Mouse (Mus musculus) small intestine, adult 2 months (tissue): ENCODE measurements around the gene Hfe2. TPM values are rescaled to one million over a fixed set of nuclear protein-coding genes. Genes with fewer than 3 reads are reported as not detected.
"Not testable (repeated sequence)": the region's sequence is repeated elsewhere in the genome, so short reads cannot be mapped to it uniquely, and the experiment has no call there.

Source experiments
- H3K27ac ChIP-seq: fragments of 200-500 bp; 2 replicates; pipeline ENCODE4 v1.5.1; 2012; ENCODE audit warnings: low read depth, low read length, control low read depth, inconsistent platforms; ENCODE audit not compliant: insufficient read depth
- H3K27me3 ChIP-seq: fragments of 200-500 bp; 2 replicates; pipeline ENCODE4 v1.6.1; 2012; ENCODE audit warnings: mild to moderate bottlenecking, moderate library complexity, low read length, inconsistent platforms; ENCODE audit not compliant: control insufficient read depth, insufficient read depth
- H3K36me3 ChIP-seq: fragments of 200-500 bp; 2 replicates; pipeline ENCODE4 v1.6.1; 2012; ENCODE audit warnings: mild to moderate bottlenecking, low read length, control low read depth, inconsistent platforms; ENCODE audit not compliant: control insufficient read depth, insufficient read depth
- H3K4me1 ChIP-seq: fragments of 200-500 bp; 2 replicates; pipeline ENCODE4 v1.6.1; 2012; ENCODE audit warnings: low read length, inconsistent platforms, mixed read lengths; ENCODE audit not compliant: control insufficient read depth, insufficient read depth, insufficient read length
- H3K4me3 ChIP-seq: fragments of 200-500 bp; 2 replicates; pipeline ENCODE4 v1.5.1; 2012; ENCODE audit warnings: low read depth, mild to moderate bottlenecking, control low read depth, inconsistent platforms, low read length, moderate library complexity
- CTCF ChIP-seq: fragments of 200-500 bp; IDR thresholded peaks from 2 replicates; pipeline ENCODE4 v1.5.1; 2012; ENCODE audit warnings: low read depth, mild to moderate bottlenecking, control low read depth, inconsistent platforms, low read length, moderate library complexity, mixed read lengths; ENCODE audit not compliant: insufficient replicate concordance, insufficient read length; ENCODE audit errors: extremely low read depth
- POLR2A ChIP-seq: fragments of 200-500 bp; IDR thresholded peaks from 2 replicates; pipeline ENCODE4 v1.6.1; 2012; ENCODE audit warnings: low read depth, mild to moderate bottlenecking, control low read depth, inconsistent platforms, low read length, moderate library complexity
- WGBS: fragments of 180-500 bp; shearing (Covaris S2); methylation state at CpG from one replicate; pipeline ENCODE4 v1.1.7; 2018; 5-methylcytosine and 5-hydroxymethylcytosine counted together
- polyA plus RNA-seq: library from polyadenylated mRNA; depleted of rRNA; stranded (reverse); fragments of >200 nt; gene quantifications from 2 replicates; pipeline ENCODE4 v1.2.3, GENCODE M21; 2012; rRNA removed

Gene Hfe2
- polyA plus RNA-seq = 0.06 TPM in 1 of 2 replicates, not detected in the other

GRCm38 (mm10) chr3:96524914-96525313, at the start of gene Hfe2:
Hfe2 (plus strand) TSS chr3:96525172.
- WGBS = 64% methylated on average over 4 of the region's 4 CpGs
- no peak within 1 kb of the TSS for H3K27ac ChIP-seq
- no peak for TF ChIP-seq CTCF
- TF ChIP-seq POLR2A = no peak

GRCm38 (mm10) chr3:96477084-96477483, 47.9 kb upstream of the Hfe2 start:
- Histone ChIP-seq H3K27ac (no peak overlapping the region), H3K4me3 (no peak overlapping the region), H3K4me1 (peaks cover 8% of the 10 kb centered on the region), H3K27me3 (peaks cover 29% of the 10 kb centered on the region), H3K36me3 (no peaks in the 10 kb centered on the region)
- 28% methylated on average over 3 of the region's 3 CpGs for WGBS
- TF ChIP-seq POLR2A (no peak), CTCF (no peak)

More at GRCm38 (mm10) chr3:96524914-96525313, at the start of gene Hfe2:
- Histone ChIP-seq H3K4me1 (no peaks in the 10 kb centered on the region; the same call in 1 of the 2 replicates), H3K4me3 (no peak within 1 kb of the TSS), H3K36me3 (no peaks in the 10 kb centered on the region), H3K27me3 (peaks cover 21% of the 10 kb centered on the region)

- H3K4me3 ChIP-seq = no peak overlapping the region
- H3K36me3 ChIP-seq = no peaks in the 10 kb centered on the region
- H3K27me3 ChIP-seq = peaks cover 25% of the 10 kb centered on the region
- TF ChIP-seq POLR2A (no peak), CTCF (no peak)
- peaks cover 8% of the 10 kb centered on the region for H3K4me1 ChIP-seq
- 61% methylated on average over 6 of the region's 6 CpGs for WGBS
- no peak overlapping the region for H3K27ac ChIP-seq
These were observed 47.4 kb upstream of the Hfe2 start for GRCm38 (mm10) chr3:96477558-96477957.

GRCm38 (mm10) chr3:96479249-96479648, 45.7 kb upstream of the Hfe2 start:
- no peak for TF ChIP-seq POLR2A
- TF ChIP-seq CTCF = no peak
- Histone ChIP-seq H3K27me3 (peaks cover 21% of the 10 kb centered on the region), H3K36me3 (no peaks in the 10 kb centered on the region), H3K4me3 (no peak overlapping the region), H3K4me1 (peaks cover 8% of the 10 kb centered on the region), H3K27ac (no peak overlapping the region)
- 49% methylated on average over 3 of the region's 3 CpGs for WGBS

DNA sequence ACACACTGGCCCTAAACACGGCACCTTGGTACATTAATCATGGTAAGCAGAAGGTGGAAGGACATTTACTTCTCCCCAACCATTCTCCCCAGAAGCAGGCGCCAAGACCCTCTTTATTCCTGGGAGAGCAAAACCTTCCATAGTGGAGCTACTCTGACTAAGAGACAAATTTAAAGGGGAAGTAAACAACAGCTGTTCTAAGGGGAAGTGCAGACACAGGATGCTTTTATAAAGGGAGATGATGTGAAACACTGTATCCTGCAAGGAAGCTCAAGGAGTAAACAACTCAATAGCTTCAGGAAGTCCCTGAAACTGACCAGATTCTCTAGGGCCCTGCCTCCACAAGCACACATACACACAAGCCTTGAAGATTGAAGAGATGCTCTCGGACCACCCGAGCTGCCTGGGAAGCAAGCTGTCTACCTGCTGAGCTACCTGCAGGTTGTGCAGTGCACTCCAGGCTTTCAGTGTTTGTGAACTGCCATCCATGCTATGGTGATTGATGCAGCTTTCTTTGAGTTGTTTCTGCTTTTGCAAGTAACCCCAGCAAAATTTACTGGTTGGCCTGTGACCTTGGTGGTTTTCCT, 44.2 kb upstream of the Hfe2 start:
- Histone ChIP-seq H3K27ac (no peak overlapping the region), H3K36me3 (no peaks in the 10 kb centered on the region), H3K4me1 (no peaks in the 10 kb centered on the region), H3K27me3 (peaks cover 7% of the 10 kb centered on the region), H3K4me3 (no peak overlapping the region)
- WGBS = 80% methylated on average over 4 of the region's 4 CpGs
- TF ChIP-seq POLR2A = no peak
- TF ChIP-seq CTCF = no peak

DNA sequence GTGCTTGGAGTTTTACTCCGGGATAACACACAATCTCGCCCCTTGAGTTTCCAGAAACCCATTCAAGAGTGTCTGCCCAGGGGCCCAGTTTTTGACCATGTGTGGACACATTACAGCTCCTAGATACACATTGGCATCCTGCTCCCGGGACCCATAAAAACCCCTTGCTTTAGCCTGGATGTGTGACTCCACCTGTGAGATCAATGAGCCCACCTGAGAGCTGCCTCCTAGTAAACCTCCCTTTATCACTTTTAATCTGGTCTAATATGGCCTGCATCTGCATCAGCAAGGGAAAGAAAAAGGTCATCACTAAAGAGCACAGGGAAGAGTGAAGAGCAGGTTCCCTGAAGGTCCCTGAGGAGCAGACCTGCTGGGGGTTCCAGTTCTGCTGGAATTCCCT, 43.1 kb upstream of the Hfe2 start:
- WGBS = 87% methylated on average over 3 of the region's 3 CpGs
- TF ChIP-seq CTCF (no peak), POLR2A (no peak)
- H3K36me3 ChIP-seq = no peaks in the 10 kb centered on the region
- no peaks in the 10 kb centered on the region for H3K4me1 ChIP-seq
- H3K27ac ChIP-seq = no peak overlapping the region
- no peaks in the 10 kb centered on the region for H3K27me3 ChIP-seq
- H3K4me3 ChIP-seq = no peak overlapping the region

DNA sequence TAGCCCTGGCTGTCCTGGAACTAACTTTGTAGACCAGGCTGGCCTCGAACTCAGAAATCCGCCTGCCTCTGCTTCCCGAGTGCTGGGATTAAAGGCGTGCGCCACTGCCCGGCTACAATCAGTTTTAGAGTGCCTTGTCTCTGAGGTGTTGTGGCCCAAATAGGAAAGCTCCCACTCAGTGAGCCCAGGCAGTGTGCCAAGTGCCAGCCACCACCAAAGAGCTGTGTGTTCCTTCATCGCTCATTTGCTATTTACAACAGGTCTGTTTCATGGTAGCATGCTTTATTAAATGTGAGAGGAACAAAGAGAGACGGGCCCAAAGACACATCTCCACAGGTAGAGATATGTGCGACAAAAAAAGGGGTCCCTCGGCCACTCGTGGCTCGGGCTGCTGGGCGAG, 42.5 kb upstream of the Hfe2 start:
- H3K4me3 ChIP-seq = no peak overlapping the region
- no peaks in the 10 kb centered on the region for H3K36me3 ChIP-seq
- no peaks in the 10 kb centered on the region for H3K4me1 ChIP-seq
- H3K27ac ChIP-seq = no peak overlapping the region
- no peaks in the 10 kb centered on the region for H3K27me3 ChIP-seq
- no peak for TF ChIP-seq POLR2A
- no peak for TF ChIP-seq CTCF
- WGBS = 94% methylated on average over 13 of the region's 13 CpGs

GRCm38 (mm10) chr3:96483044-96483443, 41.9 kb upstream of the Hfe2 start:
- H3K27ac ChIP-seq, H3K27me3 ChIP-seq, H3K36me3 ChIP-seq, H3K4me1 ChIP-seq, H3K4me3 ChIP-seq: not testable (repeated sequence)
- 63% methylated on average over 7 of the region's 7 CpGs for WGBS
